Mouse (Mus musculus): Measurements from ENCODE around the gene Asrgl1. TPM values are rescaled to one million over a fixed set of nuclear protein-coding genes. Genes with fewer than 3 reads are reported as not detected.

The Asrgl1 gene
- 10.7 TPM for total RNA-seq (2023)

GRCm38 (mm10) chr19:9135512-9136331 is at the start of gene Asrgl1:
TSS of gene Asrgl1 (minus strand) at chr19:9135636.

GRCm38 (mm10) chr19:9087821-9088220 is 47.6 kb downstream of the Asrgl1 start, which contains the start of gene Scgb1a1:
TSS of gene Scgb1a1 (minus strand) at chr19:9087958.

Other genes starting within 250 kb of the Asrgl1 start
- gene 1810009A15Rik, start 246.8 kb downstream of the Asrgl1 start, total RNA-seq (2023), result 28.3 TPM
- not detected for gene Gm49416, start 246.7 kb downstream of the Asrgl1 start, total RNA-seq (2023)
- gene Ints5, start 242.6 kb downstream of the Asrgl1 start, total RNA-seq (2023), result 21.0 TPM
- gene Ganab, start 237.6 kb downstream of the Asrgl1 start, total RNA-seq (2023), result 133 TPM
- 47.9 TPM for gene B3gat3, start 215.3 kb downstream of the Asrgl1 start, total RNA-seq (2023)
- 4.2 TPM for gene Rom1, start 206.3 kb downstream of the Asrgl1 start, total RNA-seq (2023)
- gene Eml3, start 206.1 kb downstream of the Asrgl1 start, total RNA-seq (2023), result 81.1 TPM
- gene Mta2, start 193.8 kb downstream of the Asrgl1 start, total RNA-seq (2023), result 190 TPM
- gene Tut1, start 181.8 kb downstream of the Asrgl1 start, total RNA-seq (2023), result 37.9 TPM
- gene Eef1g, start 168.6 kb downstream of the Asrgl1 start, total RNA-seq (2023), result 593 TPM
- gene Ahnak, start 146.4 kb downstream of the Asrgl1 start, total RNA-seq (2023), result 73.0 TPM
- gene Scgb1a1, start 47.7 kb downstream of the Asrgl1 start, total RNA-seq (2023), result not detected